Mouse (Mus musculus): ENCODE results near the gene AU040320.

- no peak for TF ChIP-seq CTCF (IDR thresholded peaks at IDR 0.05; ENCODE audit: low read depth, low read length)
- TF ChIP-seq POLR2A (IDR thresholded peaks at IDR 0.05; ENCODE audit: insufficient read depth, low read length) = no peak
Observed at GRCm38 (mm10) chr4:126769800-126770563, 16.6 kb downstream of the AU040320 start.

Data from ES-Bruce4 (cell line).